Mouse (Mus musculus): ENCODE measurements around the gene Cxcl5. TPM values are rescaled to one million over a fixed set of nuclear protein-coding genes. Genes with fewer than 3 reads are reported as not detected.

Gene Cxcl5
- not detected for total RNA-seq (2021)
- long read RNA-seq, experiment 1, result 0 reads
- long read RNA-seq, experiment 2, result 0 reads

GRCm38 (mm10) chr5:90759077-90760065 is at the start of gene Cxcl5:
Gene Cxcl5 (plus strand): TSS chr5:90759360.
- H3K27ac ChIP-seq, result peak within 1 kb of the TSS; percentile 20; the same call in 1 of the 2 replicates
- no peak for TF ChIP-seq CTCF (IDR thresholded peaks at IDR 0.05)
- H3K4me3 ChIP-seq, result peak within 1 kb of the TSS; percentile 63
- intact Hi-C loops (cut with DNase I), result no loop called here
- DNase-seq, result peak; percentile 25

DNA sequence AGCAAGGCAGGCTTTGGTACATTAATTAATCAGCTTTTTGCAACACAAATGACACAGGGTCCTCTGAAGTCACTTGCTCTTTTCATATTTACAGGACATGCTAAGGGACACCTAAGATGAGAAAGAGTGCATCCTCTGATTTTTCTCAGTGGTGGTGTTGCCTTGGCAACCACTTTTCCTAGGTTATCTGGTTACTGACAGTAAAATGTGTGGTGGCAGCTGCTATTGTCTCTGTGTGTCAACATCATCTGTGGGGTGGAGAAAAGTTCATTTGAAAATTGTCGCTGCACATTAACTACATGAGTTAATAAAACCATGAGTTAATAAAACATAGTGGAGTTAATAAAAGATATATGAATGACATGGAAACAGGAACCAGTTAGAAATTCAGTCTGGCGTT is 47.8 kb upstream of the Cxcl5 start:
- Histone ChIP-seq H3K27ac (no peak overlapping the region), H3K4me3 (no peak overlapping the region)
- TF ChIP-seq CTCF (IDR thresholded peaks at IDR 0.05), result no peak
- intact Hi-C loops (cut with DNase I), result no loop called here
- DNase-seq, result no peak

DNA sequence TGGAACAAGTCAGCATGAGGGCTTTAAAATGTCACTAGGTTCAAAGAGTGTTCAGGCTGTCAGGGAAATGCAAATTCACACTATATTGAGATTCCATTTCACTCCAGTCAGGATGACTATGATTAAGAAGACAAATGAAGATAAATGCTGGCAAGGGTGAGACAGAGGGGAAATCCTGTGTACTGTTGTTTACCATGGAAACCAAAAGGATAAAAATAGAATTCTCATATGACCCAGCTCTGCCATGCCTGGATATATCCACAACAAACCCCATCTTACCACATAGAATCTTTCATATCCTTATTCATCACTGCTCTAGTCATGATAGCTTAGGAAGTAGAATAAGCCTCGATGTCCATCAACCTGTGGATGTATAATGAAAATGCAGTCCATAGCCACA is 41.2 kb upstream of the Cxcl5 start:
- no peak overlapping the region for H3K27ac ChIP-seq
- no peak for TF ChIP-seq CTCF (IDR thresholded peaks at IDR 0.05)
- intact Hi-C loops (cut with DNase I), result no loop called here
- no peak overlapping the region for H3K4me3 ChIP-seq
- no peak for DNase-seq

GRCm38 (mm10) chr5:90722656-90723055 is 36.5 kb upstream of the Cxcl5 start:
- Histone ChIP-seq H3K4me3 (no peak overlapping the region), H3K27ac (no peak overlapping the region)
- intact Hi-C loops (cut with DNase I), result no loop called here
- no peak for TF ChIP-seq CTCF (IDR thresholded peaks at IDR 0.05)
- DNase-seq, result no peak

DNA sequence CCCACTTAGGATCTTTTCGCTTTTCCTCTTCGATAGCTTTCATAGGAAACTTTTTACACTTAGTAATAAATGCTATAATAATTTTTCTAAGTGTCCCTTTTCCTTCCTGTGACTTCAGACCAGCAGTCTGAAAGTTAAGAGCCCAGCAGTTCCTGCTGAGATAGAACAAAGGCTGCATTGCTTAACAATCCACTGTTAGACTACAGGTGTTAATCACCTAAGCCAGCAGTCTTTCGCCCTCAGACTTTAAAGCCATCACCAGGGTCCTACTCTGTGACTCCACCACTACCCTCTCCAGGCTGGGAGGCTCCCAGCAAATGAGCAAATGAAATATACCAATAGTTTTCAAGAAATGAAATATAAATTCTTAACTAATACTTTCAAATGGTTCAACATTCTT is 30.9 kb upstream of the Cxcl5 start:
- no peak overlapping the region for H3K4me3 ChIP-seq
- DNase-seq, result no peak
- intact Hi-C loops (cut with DNase I), result no loop called here
- H3K27ac ChIP-seq, result no peak overlapping the region
- no peak for TF ChIP-seq CTCF (IDR thresholded peaks at IDR 0.05)

GRCm38 (mm10) chr5:90731480-90731879 is 27.7 kb upstream of the Cxcl5 start:
- Histone ChIP-seq H3K27ac (no peak overlapping the region), H3K4me3 (no peak overlapping the region)
- no peak for TF ChIP-seq CTCF (IDR thresholded peaks at IDR 0.05)
- intact Hi-C loops (cut with DNase I), result no loop called here
- peak; percentile 34 for DNase-seq

GRCm38 (mm10) chr5:90742029-90742428 is 17.1 kb upstream of the Cxcl5 start:
- no peak for DNase-seq
- H3K4me3 ChIP-seq, result no peak overlapping the region
- no peak for TF ChIP-seq CTCF (IDR thresholded peaks at IDR 0.05)
- no peak overlapping the region for H3K27ac ChIP-seq
- intact Hi-C loops (cut with DNase I), result no loop called here

GRCm38 (mm10) chr5:90753934-90754333 is 5.2 kb upstream of the Cxcl5 start:
- intact Hi-C loops (cut with DNase I), result no loop called here
- H3K4me3 ChIP-seq, result no peak overlapping the region
- no peak overlapping the region for H3K27ac ChIP-seq
- no peak for TF ChIP-seq CTCF (IDR thresholded peaks at IDR 0.05)
- DNase-seq, result no peak

DNA sequence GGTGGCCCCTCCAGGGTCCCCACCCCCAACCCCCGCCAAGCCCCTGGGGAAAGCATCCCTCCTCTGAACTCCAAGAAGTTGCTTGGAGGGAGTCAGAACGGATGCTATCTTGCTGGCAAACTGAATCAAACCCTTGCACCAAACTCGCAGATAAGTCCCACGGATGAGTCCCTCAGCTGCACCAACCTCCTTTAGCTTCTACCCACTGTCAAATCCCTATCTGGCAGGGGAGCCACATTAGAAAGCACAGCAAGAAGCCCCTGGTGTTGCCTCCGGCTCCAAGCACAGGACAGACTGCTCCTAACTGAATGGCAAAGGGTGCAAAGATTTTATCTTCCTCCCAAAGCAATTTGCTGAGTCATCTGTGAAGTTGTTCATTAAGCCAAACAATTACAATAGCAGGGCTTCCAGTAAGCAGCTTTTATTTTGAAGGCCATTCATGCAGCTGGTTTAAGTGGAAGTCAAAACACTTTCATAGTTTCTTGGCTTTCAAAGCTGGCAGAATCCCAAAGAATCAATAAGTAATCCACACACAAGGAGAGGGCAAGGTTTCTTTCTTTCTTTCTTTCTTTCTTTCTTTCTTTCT is 1.0 kb upstream of the Cxcl5 start:
- H3K27ac ChIP-seq, result no peak overlapping the region
- TF ChIP-seq CTCF (IDR thresholded peaks at IDR 0.05), result no peak

DNA sequence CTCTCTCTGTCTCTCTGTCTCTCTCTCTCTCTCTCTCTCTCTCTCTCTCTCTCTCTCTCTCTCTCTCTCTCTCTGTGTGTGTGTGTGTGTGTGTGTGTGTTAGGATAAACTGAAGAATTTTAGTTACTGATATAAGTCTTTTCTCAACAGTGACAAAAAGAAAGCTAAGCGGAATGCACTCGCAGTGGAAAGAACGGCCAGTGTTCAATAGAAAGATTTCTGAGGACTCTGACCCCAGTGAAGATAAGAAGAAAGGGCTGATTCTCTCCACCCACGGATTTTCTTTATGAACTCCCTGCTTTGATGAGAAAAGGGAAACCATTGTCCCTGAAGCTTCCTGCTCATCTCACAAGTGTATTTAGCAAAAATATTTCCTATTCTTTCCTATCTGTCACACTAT is 1.1 kb downstream of the Cxcl5 start:
- intact Hi-C loops (cut with DNase I), result no loop called here
- TF ChIP-seq CTCF (IDR thresholded peaks at IDR 0.05), result no peak
- Histone ChIP-seq H3K4me3 (no peak overlapping the region), H3K27ac (no peak overlapping the region)
- no peak for DNase-seq

More for the DNA sequence above, 1.0 kb upstream of the Cxcl5 start:
- intact Hi-C loops (cut with DNase I), result no loop called here
- peak overlapping the region; percentile 63; the same call in 1 of the 2 replicates for H3K4me3 ChIP-seq
- no peak for DNase-seq

DNA sequence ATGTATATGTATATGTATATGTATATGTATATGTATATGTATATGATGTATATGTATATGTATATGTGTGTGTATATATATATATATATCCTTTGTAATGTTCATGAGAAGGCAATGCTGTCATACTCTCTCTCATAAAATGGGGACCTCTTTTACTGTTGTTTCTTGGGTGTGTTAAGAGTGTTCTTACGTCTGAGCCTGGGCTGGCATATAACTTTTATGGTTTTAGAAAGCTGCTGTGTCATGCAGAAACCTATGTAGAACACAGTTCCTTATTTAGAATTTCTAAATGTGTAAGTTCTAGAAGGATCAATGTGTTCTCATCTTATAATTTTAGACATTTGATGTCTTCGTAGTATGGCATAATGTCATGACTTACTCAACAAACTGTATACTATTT is 1.7 kb downstream of the Cxcl5 start:
- intact Hi-C loops (cut with DNase I), result no loop called here
- TF ChIP-seq CTCF (IDR thresholded peaks at IDR 0.05), result no peak
- Histone ChIP-seq H3K4me3 (no peak overlapping the region), H3K27ac (no peak overlapping the region)
- DNase-seq, result no peak

GRCm38 (mm10) chr5:90761834-90762233 is 2.7 kb downstream of the Cxcl5 start:
- intact Hi-C loops (cut with DNase I), result no loop called here
- Histone ChIP-seq H3K27ac (no peak overlapping the region), H3K4me3 (no peak overlapping the region)
- no peak for DNase-seq
- TF ChIP-seq CTCF (IDR thresholded peaks at IDR 0.05), result no peak

DNA sequence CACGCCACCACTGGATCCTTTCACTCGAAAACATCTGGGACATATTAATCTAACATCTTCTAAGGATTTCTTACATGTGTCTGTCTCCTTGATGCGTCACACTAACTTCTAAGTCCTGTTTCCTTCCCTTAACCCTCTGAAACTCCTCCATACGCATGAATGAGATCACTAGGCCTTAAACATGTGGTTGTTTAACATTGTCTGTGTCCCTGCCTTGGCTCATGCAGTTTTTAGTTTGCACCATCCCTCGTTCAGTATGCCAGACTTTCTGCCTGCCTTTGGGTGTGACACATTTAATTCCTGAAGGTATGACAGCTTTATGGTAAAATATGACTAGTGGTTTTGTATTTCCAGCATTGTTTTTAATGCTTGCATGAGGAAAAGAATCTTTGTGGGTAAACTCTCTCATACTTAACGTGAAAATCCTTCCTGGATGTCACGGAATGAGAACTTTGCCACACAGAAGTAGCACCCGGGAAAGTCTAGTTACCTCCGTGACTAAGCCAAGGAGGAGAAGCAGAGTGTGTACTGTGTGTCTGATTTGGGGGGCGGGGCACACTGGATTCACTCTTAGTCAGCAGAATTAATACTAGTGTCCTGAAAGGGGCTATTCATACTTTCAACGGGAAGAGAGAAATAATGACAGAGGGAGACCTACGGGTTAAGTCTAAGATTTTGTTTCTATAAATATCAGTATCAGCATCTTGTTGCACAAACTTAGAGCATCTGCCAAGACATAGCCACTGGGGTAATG is 4.9 kb downstream of the Cxcl5 start:
- no peak for DNase-seq
- no peak overlapping the region for H3K4me3 ChIP-seq
- no peak for TF ChIP-seq CTCF (IDR thresholded peaks at IDR 0.05)
- H3K27ac ChIP-seq, result no peak overlapping the region
- intact Hi-C loops (cut with DNase I), result no loop called here

Data from gastrocnemius, adult 2 months (tissue).